9 mouse cellular contexts compared by ENCODE assay signal in the genomic region with DNA sequence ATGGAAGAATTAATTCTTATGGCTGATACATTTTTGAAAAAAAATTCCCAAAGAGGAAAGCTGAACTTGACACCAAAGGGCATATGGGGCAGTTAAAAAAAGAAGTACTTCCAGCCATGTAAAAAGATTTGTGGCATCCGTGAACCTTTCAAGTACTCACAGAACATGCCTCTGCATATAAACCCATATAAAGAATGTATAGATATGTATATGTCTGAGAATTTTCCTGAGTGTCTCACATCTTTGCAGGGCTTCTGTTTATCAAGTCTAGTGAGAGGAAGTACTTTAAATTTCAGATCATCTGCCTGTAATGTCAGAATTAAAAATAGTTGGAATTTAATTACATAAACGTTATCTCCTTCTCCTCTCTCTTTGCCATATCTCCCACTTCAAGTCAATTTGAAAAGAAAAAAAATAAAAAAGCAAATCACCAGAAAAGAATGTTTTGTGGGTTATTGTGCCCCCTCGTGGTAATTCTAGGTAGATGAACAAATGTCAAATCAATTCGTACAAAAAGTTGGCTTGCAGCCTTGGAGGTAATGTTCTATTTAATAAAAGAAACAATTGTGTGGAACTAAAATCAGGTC.
A peak's percentile ranks its signal among the peaks of the same experiment; 100 is the strongest.
DNase-seq lines count a peak whose midpoint lies in the region; ATAC-seq and TF ChIP-seq lines count a peak whose summit lies in the region.
"Had no signal": no experiment of that assay in that cellular context is flagged by ENCODE, and none has a peak within 500 bp of the region (broad histone marks: within the 10 kb centered on the region; RNA-seq: fewer than 3 reads in every experiment).

No protein-coding gene starts in this region.

- no peaks in the 10 kb centered on the region for H3K9me3 ChIP-seq in forebrain, embryonic 13.5 days (replicated peaks)
- no peaks in the 10 kb centered on the region for H3K9me3 ChIP-seq in forebrain, embryonic 10.5 days
- no peaks in the 10 kb centered on the region for H3K9me3 ChIP-seq in liver, postnatal 0 days (ENCODE audit: low read length)
- no peaks in the 10 kb centered on the region for H3K9me3 ChIP-seq in liver, embryonic 12.5 days (replicated peaks)

- peaks cover 3% of the 10 kb centered on the region; the same call in 1 of the 2 replicates for H3K27me3 ChIP-seq in forebrain, embryonic 13.5 days
- H3K27me3 ChIP-seq in forebrain, embryonic 10.5 days (ENCODE audit: poor library complexity, severe bottlenecking), result no peaks in the 10 kb centered on the region
- no peaks in the 10 kb centered on the region for H3K27me3 ChIP-seq in liver, postnatal 0 days (ENCODE audit: insufficient read depth, low read length)
- H3K27me3 ChIP-seq in liver, embryonic 12.5 days (replicated peaks), result no peaks in the 10 kb centered on the region

- TF ChIP-seq CTCF in liver, postnatal 0 days (IDR thresholded peaks at IDR 0.05; ENCODE audit: low read depth), result peak; percentile 29

- no peak for TF ChIP-seq EP300 in liver, postnatal 0 days (IDR thresholded peaks at IDR 0.05; ENCODE audit: low read depth)

- no peak overlapping the region for H3K27ac ChIP-seq in forebrain, embryonic 13.5 days
- no peak overlapping the region for H3K27ac ChIP-seq in forebrain, embryonic 10.5 days
- H3K27ac ChIP-seq in liver, postnatal 0 days (ENCODE audit: low read depth), result no peak overlapping the region
- H3K27ac ChIP-seq in liver, embryonic 12.5 days, result no peak overlapping the region

- H3K4me2 ChIP-seq in forebrain, embryonic 13.5 days, result no peak overlapping the region
- H3K4me2 ChIP-seq in liver, postnatal 0 days (ENCODE audit: low read depth, low read length), result no peak overlapping the region
- no peak overlapping the region for H3K4me2 ChIP-seq in liver, embryonic 12.5 days

- no peak overlapping the region for H3K9ac ChIP-seq in forebrain, embryonic 13.5 days
- no peak overlapping the region for H3K9ac ChIP-seq in liver, postnatal 0 days (replicated peaks)
- H3K9ac ChIP-seq in liver, embryonic 12.5 days, result no peak overlapping the region

- H3K4me3 ChIP-seq in forebrain, embryonic 13.5 days, result no peak overlapping the region
- H3K4me3 ChIP-seq in forebrain, embryonic 10.5 days, result no peak overlapping the region
- H3K4me3 ChIP-seq in liver, postnatal 0 days (ENCODE audit: low read depth, low read length), result no peak overlapping the region
- no peak overlapping the region for H3K4me3 ChIP-seq in liver, embryonic 12.5 days

- DNase-seq in forebrain, embryonic 10.5 days (ENCODE audit: extremely low spot score, low spot score), result no peak
- no peak for DNase-seq in liver, postnatal 0 days
- peak; percentile 19 for DNase-seq in embryo, embryonic 11.5 days (ENCODE audit: low read depth, low spot score)
- peak; percentile 77 for DNase-seq in retina, embryonic 14.5 days (ENCODE audit: low spot score)
- DNase-seq in adrenal gland, adult 8-10 months, result no peak
- DNase-seq: cerebellum, adult 11-12 months had no signal

- 17% methylated on average over 4 of the region's 4 CpGs for WGBS in forebrain, embryonic 13.5 days
- WGBS in forebrain, embryonic 10.5 days, result 27% methylated on average over 4 of the region's 4 CpGs
- 16% methylated on average over 4 of the region's 4 CpGs for WGBS in liver, postnatal 0 days (ENCODE audit: insufficient replicate concordance)
- WGBS in liver, embryonic 12.5 days (ENCODE audit: insufficient replicate concordance), result 21% methylated on average over 4 of the region's 4 CpGs

- no peaks in the 10 kb centered on the region for H3K36me3 ChIP-seq in forebrain, embryonic 13.5 days (ENCODE audit: poor library complexity, severe bottlenecking)
- no peaks in the 10 kb centered on the region for H3K36me3 ChIP-seq in forebrain, embryonic 10.5 days (replicated peaks)
- H3K36me3 ChIP-seq in liver, postnatal 0 days (replicated peaks; ENCODE audit: insufficient read depth, low read length), result no peaks in the 10 kb centered on the region
- H3K36me3 ChIP-seq in liver, embryonic 12.5 days, result no peaks in the 10 kb centered on the region

- H3K4me1 ChIP-seq in forebrain, embryonic 13.5 days, result no peaks in the 10 kb centered on the region
- no peaks in the 10 kb centered on the region for H3K4me1 ChIP-seq in forebrain, embryonic 10.5 days
- no peaks in the 10 kb centered on the region for H3K4me1 ChIP-seq in liver, postnatal 0 days (ENCODE audit: insufficient read depth)
- H3K4me1 ChIP-seq in liver, embryonic 12.5 days, result no peaks in the 10 kb centered on the region

- peak; percentile 38; the same call in 1 of the 2 replicates for ATAC-seq in forebrain, embryonic 13.5 days
- ATAC-seq in liver, postnatal 0 days, result no peak
- no peak for ATAC-seq in liver, embryonic 12.5 days
- no peak for ATAC-seq in activated CD4-positive, CD25-positive, alpha-beta regulatory T cell, adult 4 months

Comparison
In these comparisons a context has a peak if more than half of its experiments do, and no peak if none do; other contexts are left out.
1. DNase-seq: peak in embryo, embryonic 11.5 days (single experiment) and retina, embryonic 14.5 days (single experiment); none in forebrain, embryonic 10.5 days (single experiment), liver, postnatal 0 days (single experiment) and adrenal gland, adult 8-10 months (single experiment).